Mouse (Mus musculus): ENCODE measurements around the gene Hsd17b3. TPM values are rescaled to one million over a fixed set of nuclear protein-coding genes. Genes with fewer than 3 reads are reported as not detected.

The Hsd17b3 gene
- polyA plus RNA-seq, 1 experiment from 2014 or later: not detected

GRCm38 (mm10) chr13:64039976-64040375 lies 49.1 kb downstream of the Hsd17b3 start:
- no peak for ATAC-seq (ENCODE audit: insufficient number of reproducible peaks, insufficient read depth, low FRiP score, low TSS enrichment, low read depth)
- Histone ChIP-seq H3K9me3 (no peaks in the 10 kb centered on the region), H3K27ac (no peak overlapping the region), H3K27me3 (peaks cover 4% of the 10 kb centered on the region; the same call in 1 of the 2 replicates), H3K9ac (replicated peaks) (no peak overlapping the region), H3K4me3 (replicated peaks) (no peak overlapping the region), H3K36me3 (no peaks in the 10 kb centered on the region), H3K4me2 (no peak overlapping the region; the same call in 1 of the 2 replicates), H3K4me1 (replicated peaks) (peaks cover 23% of the 10 kb centered on the region)
- 33% methylated on average over 10 of the region's 10 CpGs for WGBS

DNA sequence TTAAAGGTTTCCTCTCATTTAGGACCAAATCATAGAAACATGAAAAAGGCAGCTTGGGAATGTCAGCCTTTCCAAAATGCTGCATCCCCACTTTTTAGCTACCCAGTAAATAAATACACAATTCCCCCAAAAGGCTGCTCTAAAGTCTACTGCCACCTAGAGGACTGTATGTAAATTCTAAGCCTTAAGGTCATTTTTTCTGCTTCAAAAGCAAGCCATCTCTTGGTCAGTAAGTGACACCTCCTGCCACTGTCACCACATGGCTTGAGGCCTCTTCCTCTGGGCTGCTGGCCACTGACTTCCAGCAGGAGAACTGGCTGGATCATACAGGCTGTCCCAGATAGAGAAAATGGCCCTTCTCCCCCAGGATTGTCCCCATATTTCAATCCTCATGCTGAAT lies 50.9 kb downstream of the Hsd17b3 start:
- Histone ChIP-seq H3K27ac (no peak overlapping the region), H3K4me1 (replicated peaks) (peaks cover 24% of the 10 kb centered on the region), H3K36me3 (no peaks in the 10 kb centered on the region), H3K9ac (replicated peaks) (no peak overlapping the region), H3K27me3 (peaks cover 8% of the 10 kb centered on the region; the same call in 1 of the 2 replicates), H3K9me3 (no peaks in the 10 kb centered on the region), H3K4me2 (no peak overlapping the region), H3K4me3 (replicated peaks) (no peak overlapping the region)
- ATAC-seq (ENCODE audit: insufficient number of reproducible peaks, insufficient read depth, low FRiP score, low TSS enrichment, low read depth): no peak

- Histone ChIP-seq H3K4me1 (replicated peaks) (peaks cover 24% of the 10 kb centered on the region), H3K4me2 (no peak overlapping the region), H3K9me3 (no peaks in the 10 kb centered on the region), H3K36me3 (no peaks in the 10 kb centered on the region), H3K27ac (peak overlapping the region; percentile 12; the same call in 1 of the 2 replicates), H3K9ac (replicated peaks) (no peak overlapping the region), H3K4me3 (replicated peaks) (no peak overlapping the region), H3K27me3 (peaks cover 8% of the 10 kb centered on the region; the same call in 1 of the 2 replicates)
- 11% methylated on average over 13 of the region's 13 CpGs for WGBS
- no peak; the same call in 1 of the 2 replicates for ATAC-seq (ENCODE audit: insufficient number of reproducible peaks, insufficient read depth, low FRiP score, low TSS enrichment, low read depth)
Measured at GRCm38 (mm10) chr13:64036079-64037011, 52.7 kb downstream of the Hsd17b3 start.

DNA sequence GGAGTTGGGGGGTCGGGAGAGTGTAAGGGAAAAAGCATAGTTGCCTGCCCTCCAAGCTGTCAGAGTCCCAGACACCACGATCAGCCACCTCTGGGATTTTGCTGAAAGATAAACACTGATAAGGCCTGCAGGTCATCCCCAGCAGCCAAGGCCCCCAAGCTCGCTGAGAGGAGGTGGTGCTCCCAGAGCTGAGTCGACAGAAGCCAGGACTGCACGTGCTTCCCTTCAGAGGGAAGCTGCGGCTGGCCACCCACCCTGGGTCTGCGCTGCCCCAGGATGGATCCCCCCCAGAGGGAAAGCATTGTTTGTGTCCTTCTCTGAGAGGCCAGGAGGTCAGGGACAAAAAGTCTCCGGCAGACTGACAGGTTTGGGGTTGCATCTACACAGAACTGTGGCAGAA lies 54.0 kb downstream of the Hsd17b3 start:
- 16% methylated on average over 8 of the region's 8 CpGs for WGBS
- Histone ChIP-seq H3K4me1 (replicated peaks) (peaks cover 22% of the 10 kb centered on the region), H3K4me3 (replicated peaks) (no peak overlapping the region), H3K27ac (no peak overlapping the region), H3K27me3 (peaks cover 8% of the 10 kb centered on the region; the same call in 1 of the 2 replicates), H3K9ac (replicated peaks) (no peak overlapping the region), H3K9me3 (no peaks in the 10 kb centered on the region), H3K4me2 (no peak overlapping the region), H3K36me3 (no peaks in the 10 kb centered on the region)
- no peak for ATAC-seq (ENCODE audit: insufficient number of reproducible peaks, insufficient read depth, low FRiP score, low TSS enrichment, low read depth)

DNA sequence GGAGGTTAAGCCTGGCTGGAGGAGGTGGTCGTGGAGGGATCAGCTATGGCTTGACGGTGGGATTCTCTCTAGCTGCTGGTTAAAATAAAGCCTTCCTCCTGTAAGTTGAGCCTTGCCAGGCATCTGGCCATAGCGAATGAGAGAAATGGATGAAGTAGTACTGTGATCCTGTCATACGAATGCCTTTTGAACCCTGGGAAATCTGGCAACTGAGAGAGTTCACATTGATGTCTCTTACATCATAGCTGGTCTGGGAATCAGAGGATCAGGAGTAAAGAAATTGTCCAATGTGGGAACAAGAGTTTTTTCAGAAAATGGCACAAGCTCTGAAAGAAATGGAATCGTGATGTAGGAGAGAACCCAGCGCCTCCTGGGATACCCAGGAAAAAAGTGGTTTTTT lies 55.1 kb downstream of the Hsd17b3 start:
- no peak overlapping the region for H3K27ac ChIP-seq

DNA sequence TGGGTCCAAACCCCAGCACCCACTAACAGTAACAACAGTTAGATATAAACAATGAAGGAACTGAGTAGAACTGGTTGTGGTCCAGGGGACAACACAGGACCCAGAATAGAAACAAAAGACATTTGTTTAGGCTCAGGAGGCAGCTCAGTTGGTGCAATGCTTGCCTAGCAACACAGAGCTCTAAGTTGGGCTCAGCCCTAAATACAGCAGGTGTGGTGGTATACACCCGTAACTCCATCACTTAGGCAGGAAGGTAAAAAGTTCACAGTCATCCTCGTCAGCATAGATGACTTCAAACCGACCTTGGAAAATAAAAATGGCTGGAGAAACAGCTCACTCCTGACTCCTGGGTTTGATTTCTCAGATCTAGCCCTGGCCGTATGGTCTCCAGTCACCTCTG lies 55.8 kb downstream of the Hsd17b3 start:
- Histone ChIP-seq H3K4me1 (replicated peaks) (peaks cover 7% of the 10 kb centered on the region; the same call in 1 of the 2 replicates), H3K4me3 (replicated peaks) (no peak overlapping the region), H3K9ac (replicated peaks) (no peak overlapping the region), H3K27me3 (peaks cover 8% of the 10 kb centered on the region; the same call in 1 of the 2 replicates), H3K9me3 (no peaks in the 10 kb centered on the region), H3K4me2 (no peak overlapping the region), H3K27ac (no peak overlapping the region), H3K36me3 (no peaks in the 10 kb centered on the region)
- ATAC-seq (ENCODE audit: insufficient number of reproducible peaks, insufficient read depth, low FRiP score, low TSS enrichment, low read depth): no peak
- 64% methylated on average over 4 of the region's 4 CpGs for WGBS

More for the DNA sequence above, 55.1 kb downstream of the Hsd17b3 start:
- WGBS: 85% methylated on average over 6 of the region's 6 CpGs
- Histone ChIP-seq H3K4me2 (no peak overlapping the region), H3K9me3 (no peaks in the 10 kb centered on the region), H3K36me3 (no peaks in the 10 kb centered on the region), H3K27me3 (peaks cover 8% of the 10 kb centered on the region; the same call in 1 of the 2 replicates), H3K9ac (replicated peaks) (no peak overlapping the region), H3K4me3 (replicated peaks) (no peak overlapping the region), H3K4me1 (replicated peaks) (peaks cover 13% of the 10 kb centered on the region; the same call in 1 of the 2 replicates)
- no peak for ATAC-seq (ENCODE audit: insufficient number of reproducible peaks, insufficient read depth, low FRiP score, low TSS enrichment, low read depth)

- Histone ChIP-seq H3K4me1 (replicated peaks) (peaks cover 7% of the 10 kb centered on the region; the same call in 1 of the 2 replicates), H3K4me2 (no peak overlapping the region), H3K36me3 (no peaks in the 10 kb centered on the region), H3K9ac (replicated peaks) (no peak overlapping the region), H3K27ac (no peak overlapping the region), H3K4me3 (replicated peaks) (no peak overlapping the region), H3K9me3 (no peaks in the 10 kb centered on the region), H3K27me3 (0 out of 2 replicates have a peak, but pooled peaks cover 3% of the 10 kb centered on the region)
- 61% methylated on average over 4 of the region's 4 CpGs for WGBS
- ATAC-seq (ENCODE audit: insufficient number of reproducible peaks, insufficient read depth, low FRiP score, low TSS enrichment, low read depth): no peak
Measured at GRCm38 (mm10) chr13:64031254-64031653, 57.8 kb downstream of the Hsd17b3 start.

DNA sequence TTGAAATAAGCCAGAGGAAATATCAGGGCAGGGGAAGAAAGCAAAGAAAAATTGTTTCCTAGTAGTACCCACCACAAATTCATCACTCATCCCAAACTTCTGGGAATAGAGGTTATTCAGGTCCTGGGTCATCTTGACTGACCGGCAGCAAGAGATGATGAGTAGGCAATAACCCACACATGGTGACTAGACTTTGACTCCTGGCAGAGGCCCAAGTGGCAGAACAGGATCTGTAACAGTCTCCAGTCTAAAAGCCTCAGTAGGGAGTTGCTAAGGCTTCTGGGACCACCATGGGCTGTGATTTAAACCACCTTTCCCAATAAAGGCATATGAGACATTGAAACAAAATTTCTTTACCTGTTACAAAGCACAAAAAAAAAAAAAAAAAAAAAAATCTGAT lies 58.2 kb downstream of the Hsd17b3 start:
- H3K9me3 ChIP-seq: no peaks in the 10 kb centered on the region
- WGBS: 28% methylated on average over 1 of the region's 1 CpGs
- H3K27me3 ChIP-seq: 0 out of 2 replicates have a peak, but pooled peaks cover 3% of the 10 kb centered on the region
- no peak overlapping the region for H3K4me3 ChIP-seq (replicated peaks)
- no peak for ATAC-seq (ENCODE audit: insufficient number of reproducible peaks, insufficient read depth, low FRiP score, low TSS enrichment, low read depth)
- no peak overlapping the region for H3K4me2 ChIP-seq
- peaks cover 7% of the 10 kb centered on the region; the same call in 1 of the 2 replicates for H3K4me1 ChIP-seq (replicated peaks)
- H3K36me3 ChIP-seq: no peaks in the 10 kb centered on the region
- H3K27ac ChIP-seq: no peak overlapping the region
- no peak overlapping the region for H3K9ac ChIP-seq (replicated peaks)

GRCm38 (mm10) chr13:64024803-64025202 lies 64.2 kb downstream of the Hsd17b3 start:
- WGBS: 59% methylated on average over 4 of the region's 4 CpGs
- Histone ChIP-seq H3K4me1 (replicated peaks) (peaks cover 32% of the 10 kb centered on the region), H3K36me3 (no peaks in the 10 kb centered on the region), H3K27ac (no peak overlapping the region), H3K9ac (replicated peaks) (no peak overlapping the region), H3K4me3 (replicated peaks) (no peak overlapping the region), H3K9me3 (no peaks in the 10 kb centered on the region), H3K27me3 (no peaks in the 10 kb centered on the region), H3K4me2 (no peak overlapping the region)
- ATAC-seq (ENCODE audit: insufficient number of reproducible peaks, insufficient read depth, low FRiP score, low TSS enrichment, low read depth): no peak

GRCm38 (mm10) chr13:64022786-64023468 lies 66.1 kb downstream of the Hsd17b3 start:
- no peaks in the 10 kb centered on the region for H3K9me3 ChIP-seq
- peaks cover 35% of the 10 kb centered on the region for H3K4me1 ChIP-seq (replicated peaks)
- 53% methylated on average over 15 of the region's 15 CpGs for WGBS
- ATAC-seq (ENCODE audit: insufficient number of reproducible peaks, insufficient read depth, low FRiP score, low TSS enrichment, low read depth): no peak
- H3K36me3 ChIP-seq: no peaks in the 10 kb centered on the region
- H3K4me3 ChIP-seq (replicated peaks): no peak overlapping the region
- H3K27me3 ChIP-seq: no peaks in the 10 kb centered on the region
- H3K4me2 ChIP-seq: no peak overlapping the region
- no peak overlapping the region for H3K27ac ChIP-seq
- no peak overlapping the region for H3K9ac ChIP-seq (replicated peaks)

DNA sequence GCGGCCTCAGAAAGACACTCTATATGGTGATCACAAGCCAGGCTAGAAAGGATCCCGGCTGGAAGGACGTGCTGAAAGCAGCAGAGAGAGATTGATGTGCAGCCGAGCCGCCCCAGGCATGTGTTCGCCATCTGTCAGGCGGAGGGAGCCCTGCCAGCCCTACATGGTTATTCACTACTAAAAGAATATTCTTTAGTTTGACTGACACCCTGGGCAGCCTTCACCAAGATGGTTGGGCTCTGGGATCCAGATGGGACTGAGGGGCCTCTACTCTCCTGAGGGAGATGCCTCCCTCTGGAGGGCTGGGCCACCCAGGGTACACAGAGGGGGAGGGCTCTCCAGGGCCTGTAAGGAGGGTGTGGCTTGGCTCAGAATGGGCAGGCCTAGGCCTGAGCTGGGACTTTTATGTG lies 68.1 kb downstream of the Hsd17b3 start:
- no peaks in the 10 kb centered on the region for H3K27me3 ChIP-seq
- peak overlapping the region; percentile 69 for H3K27ac ChIP-seq
- peak; percentile 77 for ATAC-seq (ENCODE audit: insufficient number of reproducible peaks, insufficient read depth, low FRiP score, low TSS enrichment, low read depth)
- H3K9me3 ChIP-seq: no peaks in the 10 kb centered on the region
- H3K36me3 ChIP-seq: no peaks in the 10 kb centered on the region
- H3K4me3 ChIP-seq (replicated peaks): no peak overlapping the region
- H3K4me1 ChIP-seq (replicated peaks): peaks cover 35% of the 10 kb centered on the region
- 0 out of 2 replicates have a peak overlapping the region, but pooled peaks have one; percentile 14 for H3K9ac ChIP-seq (replicated peaks)
- H3K4me2 ChIP-seq: peak overlapping the region; percentile 27
- 8% methylated on average over 7 of the region's 7 CpGs for WGBS

All from limb, embryonic 12.5 days (tissue).